Mouse (Mus musculus): ENCODE results near the gene a.

GRCm38 (mm10) chr2:155057361-155057760 lies 266.2 kb downstream of the a start:
- TF ChIP-seq CTCF (IDR thresholded peaks at IDR 0.05; ENCODE audit: control insufficient read depth, insufficient read depth, insufficient read length) (no peak), MYOD1 (IDR thresholded peaks at IDR 0.05; ENCODE audit: control insufficient read depth, insufficient read length, low read depth) (no peak), CEBPB (IDR thresholded peaks at IDR 0.05; ENCODE audit: low read depth) (no peak), USF1 (IDR thresholded peaks at IDR 0.05; ENCODE audit: low read depth) (no peak), FOSL1 (IDR thresholded peaks at IDR 0.05; ENCODE audit: insufficient read depth, low read length, poor library complexity, severe bottlenecking) (no peak), MYOG (IDR thresholded peaks at IDR 0.05; ENCODE audit: control insufficient read depth, extremely low read depth, insufficient read length) (no peak), MAX (IDR thresholded peaks at IDR 0.05) (no peak)
